Mouse (Mus musculus) right cerebral cortex, postnatal 36 days (tissue): ENCODE data around the gene Zfp446.
"Not testable (repeated sequence)": the region's sequence is repeated elsewhere in the genome, so short reads cannot be mapped to it uniquely, and the experiment has no call there.

Source experiments
- DNase-seq, 2 experiments: peaks; one replicate each; pipeline ENCODE4 v3.0.0; 2022; ENCODE audit warnings: low spot score in 2 of 2, mixed read lengths in 1 of 2

Zfp446 gene

DNA sequence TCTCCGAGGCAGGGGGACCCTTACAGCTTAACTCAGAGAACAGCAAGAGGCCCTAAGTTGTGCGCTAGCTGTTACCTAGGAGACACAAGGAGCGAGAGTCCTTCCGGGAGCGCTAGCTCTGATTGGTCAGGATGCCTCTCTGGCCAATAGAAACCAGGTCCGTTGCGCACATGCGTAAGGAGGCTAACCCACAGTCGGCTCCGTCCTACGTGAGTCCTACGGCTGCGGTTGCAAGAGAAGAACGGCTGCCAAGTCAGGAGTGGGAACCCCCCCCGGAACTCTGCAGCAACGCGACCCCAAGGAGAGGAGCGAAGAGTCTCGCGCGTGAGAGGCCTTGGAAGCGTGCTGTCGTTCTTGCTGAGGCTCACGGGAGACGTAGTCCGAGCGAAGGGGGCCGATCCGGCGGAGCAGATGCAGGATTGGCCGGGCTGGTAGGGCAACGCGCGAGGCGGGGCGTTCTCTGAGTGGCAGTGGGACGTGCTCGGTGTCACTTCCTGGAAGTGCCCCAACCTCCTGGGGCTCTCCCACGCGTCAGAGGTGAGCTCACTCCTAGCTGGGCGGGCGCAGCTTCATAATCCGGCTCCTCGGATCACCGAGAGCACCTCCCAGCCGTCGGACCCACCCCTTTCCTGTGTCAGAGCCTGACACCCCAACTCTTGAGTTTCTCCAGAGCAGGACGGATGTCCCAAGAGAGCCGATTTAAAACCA, at the start of gene Zfp446:
Gene Zfp446 (plus strand): TSS at position 167 of the 708 bp plus-strand sequence.
- DNase-seq: peak; percentile 99 to 100

DNA sequence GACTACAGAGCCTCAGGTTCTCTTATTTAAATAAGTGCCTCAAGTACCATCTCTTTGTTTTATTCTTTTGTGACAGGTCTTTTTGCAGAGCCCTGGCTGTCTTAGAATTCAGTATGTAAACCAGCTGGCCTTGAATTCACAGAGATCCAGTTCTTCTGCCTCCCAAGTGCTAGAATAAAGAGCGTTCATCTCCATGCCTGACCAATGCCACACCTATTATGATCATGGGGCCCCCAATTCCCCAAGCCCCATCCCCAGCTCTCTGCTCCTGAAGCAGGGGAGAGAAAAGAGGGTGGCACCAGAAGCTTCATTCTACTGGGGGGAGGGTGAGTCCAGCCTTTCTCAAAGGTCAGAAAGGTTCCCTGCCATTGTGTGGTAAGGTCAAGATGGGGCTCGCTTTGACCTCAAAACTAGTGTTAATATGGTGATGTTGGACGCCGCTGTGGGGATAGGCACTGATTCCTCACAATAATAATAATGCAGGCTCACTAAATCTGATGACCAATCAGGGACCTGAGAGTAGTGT, 44.0 kb upstream of the Zfp446 start:
- DNase-seq: no peak

DNA sequence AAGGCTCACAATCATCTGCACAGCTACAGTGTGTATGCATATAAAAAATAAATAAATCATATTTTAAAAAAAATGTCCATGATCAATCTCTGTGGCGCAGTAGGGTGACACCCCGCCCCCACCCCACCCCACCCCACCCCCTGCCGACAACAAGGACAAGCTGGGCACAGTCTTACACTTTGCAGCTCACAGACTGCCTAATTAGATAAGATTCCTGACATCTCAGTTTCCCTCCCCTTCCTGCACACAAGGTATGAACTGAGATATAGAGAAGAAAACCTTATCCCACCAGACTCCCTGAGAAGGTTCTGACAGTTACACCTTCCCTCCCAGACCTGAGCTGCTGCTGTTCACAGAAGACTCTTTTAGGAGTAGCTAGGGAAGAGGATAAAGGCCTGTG, 42.8 kb upstream of the Zfp446 start:
- DNase-seq: no peak

DNA sequence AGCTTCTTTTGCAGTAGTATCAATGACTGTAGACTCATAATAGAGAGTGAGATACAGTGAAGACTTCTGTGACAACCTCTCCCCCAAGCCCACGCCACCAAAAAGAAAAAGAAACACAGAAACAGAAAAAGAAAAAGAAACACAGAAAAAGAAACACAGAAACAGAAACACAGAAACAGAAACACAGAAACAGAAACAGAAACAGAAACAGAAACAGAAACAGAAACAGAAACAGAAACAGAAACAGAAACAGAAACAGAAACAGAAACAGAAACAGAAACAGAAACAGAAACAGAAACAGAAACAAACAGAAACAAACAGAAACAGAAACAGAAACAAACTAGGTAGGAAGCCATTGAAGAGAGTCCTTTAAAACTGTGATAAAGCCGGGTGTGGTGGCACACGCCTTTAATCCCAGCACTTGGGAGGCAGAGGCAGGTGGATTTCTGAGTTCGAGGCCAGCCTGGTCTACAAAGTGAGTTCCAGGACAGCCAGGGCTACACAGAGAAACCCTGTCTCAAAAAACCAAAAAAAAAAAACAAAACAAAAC, 40.3 kb upstream of the Zfp446 start:
- DNase-seq: not testable (repeated sequence)

DNA sequence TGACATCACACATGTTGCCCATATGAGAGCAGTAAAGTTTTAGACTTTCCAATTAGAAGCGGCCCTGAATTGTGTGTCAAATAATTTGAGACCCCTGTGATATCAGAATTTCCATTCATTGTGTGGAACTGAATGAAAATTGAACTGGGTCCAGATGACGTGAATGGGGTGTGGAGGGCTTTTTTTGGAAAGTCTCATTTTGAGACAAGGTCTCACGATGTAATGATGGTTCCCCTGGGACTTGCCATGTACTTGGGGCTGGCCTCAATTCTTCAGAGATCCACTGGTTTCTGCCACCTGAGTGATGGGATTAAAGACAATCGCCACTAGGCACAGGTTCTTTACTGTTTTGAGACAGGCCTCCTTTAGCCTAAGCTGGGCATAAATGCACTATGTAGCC, 37.0 kb upstream of the Zfp446 start:
- DNase-seq: no peak

DNA sequence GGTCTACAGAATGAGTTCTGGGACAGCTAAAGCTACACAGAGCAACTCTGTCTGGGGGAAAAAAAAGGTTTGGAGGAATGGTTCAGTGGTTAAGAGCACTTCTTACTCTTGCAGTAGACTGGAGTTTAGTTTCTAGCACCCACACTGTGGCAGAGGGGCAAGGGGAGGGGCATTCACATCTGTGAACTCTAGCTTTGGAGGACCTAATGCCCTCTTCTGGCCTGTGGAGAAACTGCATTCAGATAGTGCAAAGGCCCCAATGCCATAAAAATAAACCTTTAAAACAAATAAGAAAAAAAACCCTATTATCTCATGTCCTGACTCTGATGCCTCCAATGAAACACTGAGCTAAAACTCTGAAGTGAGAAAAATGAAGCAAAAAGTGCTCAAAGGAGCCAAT, 34.2 kb upstream of the Zfp446 start:
- DNase-seq: no peak

DNA sequence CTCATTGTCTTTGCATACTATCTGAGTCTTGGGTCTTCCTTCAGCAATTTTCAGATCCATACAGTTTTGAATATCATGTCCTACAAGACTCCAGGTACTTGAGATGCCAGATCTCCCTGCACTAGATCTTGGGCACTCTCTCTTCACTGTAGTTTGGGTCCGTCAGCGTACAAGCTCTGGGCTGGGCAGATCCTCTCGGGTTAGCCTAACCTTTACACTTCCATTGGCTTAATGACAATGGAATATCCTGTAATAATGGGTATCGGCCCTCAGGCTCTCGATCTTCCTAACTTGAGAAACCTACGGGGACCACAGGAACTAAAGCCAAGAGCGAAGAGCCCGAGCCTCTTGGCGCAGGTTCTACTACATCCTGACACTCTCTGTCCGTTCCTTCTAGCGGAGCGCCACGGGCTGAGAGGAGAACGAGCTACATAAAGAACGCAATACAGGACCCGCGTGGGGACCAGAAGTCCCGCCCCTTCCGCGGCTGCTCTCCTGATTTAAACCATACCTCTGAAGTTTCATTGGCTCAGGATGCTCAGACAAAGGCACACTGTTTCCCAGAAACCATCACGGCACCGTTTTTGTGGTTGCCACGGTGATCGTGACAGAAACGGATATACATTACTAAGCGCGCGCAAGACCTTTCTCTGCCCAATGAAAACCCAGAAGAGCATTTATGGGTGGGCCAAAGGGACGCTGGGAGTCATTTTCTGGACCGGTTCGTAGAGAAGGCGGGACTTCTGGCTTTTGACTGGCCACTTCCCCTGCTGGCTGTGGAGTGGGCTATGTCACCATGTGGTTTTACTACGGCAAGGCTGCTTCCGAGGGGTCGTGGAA, 28.4 kb upstream of the Zfp446 start:
- DNase-seq: peak; percentile 98 to 99

DNA sequence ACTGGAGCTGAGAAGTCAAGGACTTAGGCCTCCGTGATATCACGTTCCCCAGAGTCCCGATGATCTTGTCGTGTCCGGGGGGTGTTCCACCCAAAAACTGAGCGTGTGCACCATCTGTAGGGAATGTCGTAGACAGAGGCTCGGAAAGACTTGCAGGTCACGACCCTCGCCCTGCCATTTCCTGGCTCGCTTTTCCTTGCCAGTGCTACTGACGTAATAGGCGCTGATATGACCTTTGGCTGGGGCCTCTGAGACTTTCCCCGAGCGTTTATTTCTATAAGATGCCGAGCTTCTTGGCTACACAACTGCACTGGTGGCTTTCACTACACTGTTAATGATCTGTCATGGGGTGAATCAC, 27.8 kb upstream of the Zfp446 start:
- no peak for DNase-seq

DNA sequence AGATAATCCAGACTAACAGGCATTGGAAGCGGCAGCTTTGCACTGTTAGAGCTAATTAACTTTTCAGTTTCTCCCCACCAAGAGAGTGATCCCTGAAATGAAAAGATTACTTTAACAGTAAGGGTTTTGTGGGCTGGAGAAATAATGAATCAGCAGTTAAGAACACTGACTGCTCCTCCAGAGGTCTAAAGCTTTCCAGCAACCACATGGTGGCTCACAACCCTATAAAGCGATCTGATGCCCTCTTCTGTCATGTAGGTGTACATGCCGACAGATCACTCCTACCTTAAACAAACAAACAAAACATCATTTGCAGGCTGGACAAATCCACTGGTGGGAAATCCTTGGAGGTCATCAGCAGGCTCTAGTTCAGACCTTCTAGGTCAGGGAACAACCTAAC, 22.8 kb upstream of the Zfp446 start:
- no peak for DNase-seq

DNA sequence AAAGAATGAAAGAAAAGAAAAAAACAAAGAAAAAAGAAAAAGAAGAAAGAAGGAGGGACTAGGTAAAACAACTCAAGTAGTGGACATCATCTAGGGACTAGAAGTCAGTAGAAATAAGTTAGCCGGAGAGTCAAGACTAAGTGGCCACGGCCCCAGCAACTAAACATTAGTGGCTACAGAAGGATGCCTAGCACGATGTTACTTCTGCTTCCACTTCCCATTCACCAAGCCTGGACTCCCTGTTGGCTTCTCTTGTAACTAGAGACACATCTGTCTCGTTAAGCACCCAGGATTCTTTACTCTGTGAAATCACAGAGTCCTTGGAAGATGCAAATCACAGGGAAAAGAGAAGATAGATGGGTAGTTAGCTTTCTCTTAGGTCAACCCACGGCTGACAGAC, 20.1 kb upstream of the Zfp446 start:
- no peak for DNase-seq

DNA sequence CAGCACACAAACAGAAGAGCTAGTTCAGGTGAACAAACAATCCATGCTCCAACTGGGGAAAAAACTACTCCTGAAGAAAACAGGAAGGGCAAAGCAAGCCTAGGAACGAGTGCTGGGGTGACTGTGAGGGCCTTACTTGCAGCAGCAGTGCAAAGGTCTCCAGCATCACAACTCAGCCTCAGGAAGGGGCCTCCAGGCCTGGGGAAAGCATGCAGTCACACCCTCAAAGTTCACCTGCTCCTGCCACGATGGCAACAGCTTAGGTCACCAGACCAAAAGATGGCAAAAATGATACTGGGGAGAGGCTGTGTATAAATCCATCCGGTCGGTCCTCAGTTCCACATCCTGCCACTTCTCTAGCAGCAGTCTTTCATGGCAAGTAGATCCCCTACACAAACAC, 18.7 kb upstream of the Zfp446 start:
- no peak for DNase-seq

DNA sequence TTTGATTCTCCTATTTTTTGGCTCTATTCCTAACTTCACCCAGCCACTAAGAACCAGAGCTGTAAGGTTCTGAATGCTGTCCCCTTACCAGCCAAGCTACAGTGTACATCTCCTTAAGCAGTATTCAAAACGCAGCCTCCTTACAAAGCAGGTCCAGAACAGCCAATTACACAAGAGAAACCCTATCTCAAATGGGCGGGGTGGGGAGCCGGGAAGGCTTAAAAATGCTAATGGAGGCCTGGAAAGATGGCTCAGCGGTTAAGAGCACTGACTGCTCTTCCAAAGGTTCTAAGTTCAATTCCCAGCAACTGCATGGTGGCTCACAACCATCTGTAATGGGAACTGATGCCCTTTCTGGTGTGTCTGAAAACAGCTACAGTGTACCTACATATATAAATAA, 17.9 kb upstream of the Zfp446 start:
- DNase-seq: no peak

DNA sequence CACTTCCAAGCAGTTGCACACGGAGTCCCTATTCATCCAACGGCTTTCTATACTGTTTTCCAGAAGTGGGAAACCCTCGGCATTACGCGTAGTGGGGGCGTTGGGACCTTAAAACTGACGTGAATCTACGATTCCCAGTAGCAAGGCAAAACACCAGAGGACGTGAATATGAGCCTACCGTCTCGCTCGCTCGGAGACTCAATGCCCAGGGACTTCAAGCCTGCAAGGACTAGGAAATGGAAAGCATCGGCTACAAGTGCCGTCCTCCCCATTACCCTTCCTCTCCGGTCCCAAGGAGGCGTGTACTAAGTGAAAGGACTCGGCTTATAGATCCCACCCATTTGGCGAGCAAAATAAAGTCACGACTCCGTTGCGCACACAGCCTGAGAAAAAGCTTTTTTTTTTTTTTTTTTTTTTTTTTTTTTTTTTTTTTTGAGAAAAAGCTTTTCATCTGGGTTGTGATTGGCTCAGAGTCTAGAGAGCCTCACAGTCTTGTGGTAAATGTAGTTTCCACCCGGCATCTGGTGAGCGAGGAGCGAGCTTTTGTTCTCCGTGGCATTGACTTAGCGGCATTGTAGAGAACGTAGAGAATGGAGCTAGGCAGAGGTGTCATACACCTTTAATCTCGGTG, 16.0 kb upstream of the Zfp446 start:
- peak; percentile 31 to 56 for DNase-seq

DNA sequence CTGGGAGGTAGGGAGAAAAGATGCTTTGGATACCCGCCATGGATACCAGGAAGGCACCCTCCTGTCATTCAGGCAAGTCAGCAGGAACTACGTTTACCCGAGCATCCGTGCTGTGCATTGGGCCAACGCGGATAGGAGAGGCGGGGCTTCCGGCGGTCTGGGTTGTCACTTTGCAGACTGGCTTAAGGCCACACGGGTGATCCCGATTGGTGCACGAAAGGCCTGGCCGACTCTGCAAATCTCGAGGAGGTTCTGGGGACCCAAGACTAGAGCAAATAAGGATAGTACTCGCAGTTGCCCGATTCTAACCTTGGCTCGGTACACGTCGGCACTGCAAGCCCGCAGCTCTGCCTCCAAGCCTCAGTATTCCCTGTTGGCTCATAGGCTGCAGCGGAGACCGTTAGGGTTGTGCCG, 12.0 kb upstream of the Zfp446 start, which contains the start of gene Zfp324:
Gene Zfp324 (plus strand): TSS at position 161 of the 414 bp plus-strand sequence.
- peak; percentile 91 to 95 for DNase-seq

DNA sequence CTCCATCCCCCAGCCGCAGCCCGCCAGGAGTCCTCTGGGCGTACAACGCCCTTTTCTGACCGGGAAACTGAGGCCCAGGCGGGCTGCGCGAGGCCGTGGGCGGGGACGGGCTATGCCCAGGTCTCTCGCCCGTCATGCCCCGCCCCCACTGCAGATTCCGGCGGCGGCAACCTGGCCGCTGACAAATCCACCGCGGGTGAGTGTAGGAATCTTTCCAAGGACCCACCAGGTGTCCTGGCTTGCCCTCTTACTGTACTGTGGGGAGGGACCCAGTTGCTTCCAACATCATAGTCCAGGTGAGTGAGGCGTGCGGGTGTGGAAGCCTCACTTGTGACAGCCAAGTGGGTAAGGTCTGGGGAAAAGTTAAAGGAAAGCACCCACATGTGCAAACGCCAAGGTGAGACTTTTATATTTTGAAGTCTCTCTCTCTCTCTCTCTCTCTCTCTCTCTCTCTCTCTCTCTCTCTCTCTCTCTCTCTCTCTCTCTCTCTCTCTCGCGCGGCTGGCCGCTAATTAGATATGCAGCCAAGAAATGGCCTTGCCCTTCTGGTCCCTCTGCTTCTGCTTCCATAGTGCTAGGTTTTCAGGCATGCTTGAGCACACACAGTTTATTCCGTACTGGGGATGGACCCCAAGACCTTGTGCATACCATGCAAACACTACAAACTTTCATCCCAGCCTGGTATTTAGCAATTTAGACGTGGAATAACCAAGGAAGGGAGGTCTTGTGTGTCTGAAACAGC, 11.4 kb upstream of the Zfp446 start:
- peak; percentile 30 to 37 for DNase-seq

DNA sequence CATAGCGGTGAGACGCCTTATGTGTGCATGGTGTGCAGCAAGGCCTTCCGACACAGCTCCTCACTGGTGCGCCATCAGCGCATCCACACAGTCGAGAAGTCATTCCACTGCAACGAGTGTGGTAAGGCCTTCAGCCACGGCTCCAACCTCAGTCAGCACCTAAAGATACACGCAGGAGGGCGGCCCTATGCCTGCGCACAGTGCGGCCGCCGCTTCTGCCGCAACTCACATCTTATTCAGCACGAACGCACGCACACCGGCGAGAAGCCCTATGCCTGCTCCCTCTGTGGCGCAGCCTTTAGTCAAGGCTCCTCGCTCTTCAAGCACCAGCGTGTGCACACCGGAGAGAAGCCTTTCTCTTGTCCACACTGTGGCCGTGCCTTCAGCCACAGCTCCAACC, 6.7 kb upstream of the Zfp446 start:
- DNase-seq: no peak

DNA sequence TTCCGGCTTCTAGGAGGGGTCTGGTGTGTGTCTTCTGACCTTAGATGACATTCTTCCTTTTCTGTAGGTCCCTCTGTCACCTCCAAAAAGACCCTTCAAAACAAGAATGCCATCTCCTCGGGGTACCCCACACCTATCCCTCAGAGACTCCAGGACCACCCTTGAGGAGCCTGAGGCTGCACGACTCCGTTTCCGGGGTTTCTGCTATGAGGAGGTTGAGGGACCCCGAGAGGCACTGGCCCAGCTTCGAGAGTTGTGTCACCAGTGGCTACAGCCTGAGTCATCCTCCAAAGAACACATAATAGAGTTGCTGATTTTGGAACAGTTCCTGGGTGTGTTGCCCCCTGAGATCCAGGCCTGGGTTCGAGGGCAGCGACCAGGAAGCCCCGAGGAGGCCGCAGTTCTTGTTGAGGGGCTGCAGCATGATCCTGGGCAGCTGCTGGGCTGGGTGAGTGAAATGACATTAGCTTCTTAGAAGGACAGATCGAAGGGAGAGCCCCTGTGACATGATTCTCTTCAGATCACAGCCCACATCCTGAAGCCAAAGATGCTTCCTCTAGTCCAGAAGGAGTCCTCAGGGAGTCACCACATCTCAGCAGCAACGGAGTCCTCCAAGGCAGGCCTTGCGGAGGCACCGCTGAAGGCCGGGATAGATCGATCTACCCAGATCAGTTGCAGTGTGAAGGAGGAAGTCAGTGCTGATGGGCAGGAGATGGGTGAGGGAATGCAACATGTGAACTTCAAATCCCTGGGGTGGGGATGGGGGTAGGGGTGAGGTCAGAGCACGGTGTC, 1.5 kb downstream of the Zfp446 start:
- no peak for DNase-seq

DNA sequence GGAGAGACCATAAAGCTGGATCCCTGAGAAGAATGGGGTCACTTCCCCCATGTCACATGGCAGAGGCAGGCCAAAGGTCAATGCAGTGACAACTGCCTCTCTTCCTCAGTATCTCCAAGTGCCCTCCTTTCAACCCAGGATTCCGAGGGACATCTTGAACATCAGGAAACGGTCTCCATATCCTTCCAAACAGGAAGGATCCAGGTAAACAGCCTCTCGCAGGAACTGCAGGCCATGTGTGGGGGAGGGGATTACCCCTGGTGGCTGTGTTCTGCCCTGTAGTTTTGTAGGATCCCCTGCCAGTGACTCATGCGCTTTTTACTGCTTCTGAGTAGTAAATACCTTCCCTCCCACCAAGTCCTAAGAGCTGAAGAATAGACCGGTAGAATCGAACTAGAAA, 2.1 kb downstream of the Zfp446 start:
- no peak for DNase-seq

DNA sequence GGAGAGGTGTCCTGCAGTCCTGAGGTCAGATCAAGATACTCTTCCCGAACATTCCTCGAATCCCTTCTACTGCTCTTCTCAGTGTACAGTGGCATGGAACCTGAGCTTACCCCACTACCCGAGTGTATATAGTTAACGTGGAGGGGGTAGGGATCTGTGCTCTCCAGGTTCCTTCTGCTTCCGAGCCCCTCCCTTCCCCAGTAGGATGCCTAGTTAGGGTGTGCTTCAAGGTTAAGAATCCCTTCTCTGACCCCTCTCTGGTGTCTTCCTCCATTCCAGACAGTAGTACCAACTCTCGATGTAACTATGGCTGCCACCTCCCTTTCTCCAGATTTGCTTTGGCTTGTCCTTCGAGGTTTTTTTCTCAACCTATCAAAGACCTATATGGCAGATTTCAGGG, 2.6 kb downstream of the Zfp446 start:
- no peak for DNase-seq

DNA sequence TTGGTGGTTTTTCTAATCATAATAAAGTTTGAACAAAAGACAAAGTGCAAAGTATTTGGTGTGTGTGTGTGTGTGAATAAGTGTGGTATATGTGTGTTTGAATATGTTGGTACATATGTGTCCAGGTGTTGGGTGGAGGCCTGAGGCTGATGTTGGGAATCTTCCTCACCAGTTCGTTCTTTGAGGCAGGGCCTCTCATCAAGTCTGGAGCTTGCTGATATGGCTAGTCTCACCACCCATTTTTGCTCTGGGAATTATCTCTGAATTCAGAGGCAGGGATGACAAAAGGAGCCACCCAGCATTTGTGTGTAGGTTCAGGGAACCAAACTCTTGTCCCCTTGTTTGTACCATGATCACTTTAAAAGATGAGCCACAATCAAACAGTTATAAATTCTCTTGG, 8.1 kb downstream of the Zfp446 start:
- no peak for DNase-seq

DNA sequence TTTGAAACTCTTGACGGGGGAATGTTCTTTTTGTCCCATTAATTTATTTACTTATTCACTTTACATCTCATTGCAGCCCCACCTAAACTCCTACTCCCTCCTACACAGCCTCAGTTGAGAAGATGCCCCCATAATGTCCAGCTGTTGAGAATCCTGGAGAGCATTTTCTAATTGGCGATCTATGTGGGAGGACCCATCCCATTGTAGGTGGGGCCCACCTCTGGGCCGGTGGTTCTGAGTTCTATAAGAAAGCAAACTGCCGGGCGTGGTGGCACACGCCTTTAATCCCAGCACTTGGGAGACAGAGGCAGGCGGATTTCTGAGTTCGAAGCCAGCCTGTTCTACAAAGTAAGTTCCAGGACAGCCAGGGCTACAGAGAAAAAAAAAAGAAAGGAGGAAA, 9.3 kb downstream of the Zfp446 start:
- DNase-seq: no peak
